ENCODE assay signal across 8 mouse cellular contexts in the genomic region with DNA sequence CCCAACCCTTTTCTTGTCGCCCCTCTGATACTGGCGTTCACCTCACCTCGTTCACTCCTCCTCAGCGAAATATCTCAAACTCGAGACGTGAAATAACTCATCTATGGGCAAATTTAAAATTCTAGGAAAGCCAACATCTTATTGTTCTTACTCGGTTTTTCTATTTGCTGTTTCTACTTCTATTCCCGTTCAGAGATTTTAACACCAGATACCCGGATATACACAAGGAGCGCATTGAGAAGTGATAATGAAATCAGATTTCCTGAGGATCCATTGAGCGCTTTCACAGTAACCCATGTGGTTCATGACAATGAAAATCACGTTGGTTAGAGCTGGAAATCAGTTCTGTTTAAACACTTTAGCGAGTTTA. TPM values are rescaled to one million over a fixed set of nuclear protein-coding genes. Genes with fewer than 3 reads are reported as not detected.
DNase-seq lines count a peak whose midpoint lies in the region; ATAC-seq lines count a peak whose summit lies in the region.

No protein-coding gene starts in this region.

- peaks cover 27% of the 10 kb centered on the region for H3K36me3 ChIP-seq in kidney, embryonic 14.5 days (ENCODE audit: control insufficient read depth, insufficient read depth, low read length)
- H3K36me3 ChIP-seq in hindbrain, embryonic 15.5 days = peaks cover 16% of the 10 kb centered on the region
- H3K36me3 ChIP-seq in midbrain, embryonic 16.5 days (ENCODE audit: control insufficient read depth, insufficient read depth, low read length) = peaks cover 11% of the 10 kb centered on the region; the same call in 1 of the 2 replicates

- H3K9ac ChIP-seq in kidney, embryonic 14.5 days (ENCODE audit: low read depth, low read length) = peak overlapping the region; percentile 76
- peak overlapping the region; percentile 87 for H3K9ac ChIP-seq in hindbrain, embryonic 15.5 days
- H3K9ac ChIP-seq in midbrain, embryonic 16.5 days (ENCODE audit: low read depth, low read length) = peak overlapping the region; percentile 92

- H3K4me3 ChIP-seq in kidney, embryonic 14.5 days (ENCODE audit: low read length) = peak overlapping the region; percentile 74
- H3K4me3 ChIP-seq in hindbrain, embryonic 15.5 days = peak overlapping the region; percentile 72
- peak overlapping the region; percentile 90 for H3K4me3 ChIP-seq in midbrain, embryonic 16.5 days (ENCODE audit: low read depth, low read length)

- under 1% methylated on average over 13 of the region's 13 CpGs for WGBS in kidney, embryonic 14.5 days
- whole genome bisulfite sequencing in hindbrain, embryonic 15.5 days = under 1% methylated on average over 13 of the region's 13 CpGs
- 0% methylated on average over 13 of the region's 13 CpGs for WGBS in midbrain, embryonic 16.5 days

- H3K9me3 ChIP-seq in kidney, embryonic 14.5 days (ENCODE audit: control insufficient read depth, low read length) = no peaks in the 10 kb centered on the region
- no peaks in the 10 kb centered on the region for H3K9me3 ChIP-seq in hindbrain, embryonic 15.5 days
- H3K9me3 ChIP-seq in midbrain, embryonic 16.5 days (replicated peaks; ENCODE audit: control insufficient read depth, low read length, poor library complexity, severe bottlenecking) = no peaks in the 10 kb centered on the region

- H3K4me2 ChIP-seq in kidney, embryonic 14.5 days (replicated peaks; ENCODE audit: low read depth, low read length) = peak overlapping the region; percentile 51
- H3K4me2 ChIP-seq in hindbrain, embryonic 15.5 days = peak overlapping the region; percentile 70
- H3K4me2 ChIP-seq in midbrain, embryonic 16.5 days (ENCODE audit: low read length) = peak overlapping the region; percentile 61

- DNase-seq in kidney, adult 11 months = no peak
- DNase-seq in adipocyte (ENCODE audit: low spot score) = peak; percentile 45
- DNase-seq in layer of hippocampus, postnatal 10 days (ENCODE audit: low spot score in 2 of 2) = no peak
- DNase-seq in urinary bladder, postnatal 4 days (ENCODE audit: low spot score in 2 of 2) = no peak
- no peak for DNase-seq in gastrocnemius, postnatal 10 days

- H3K27ac ChIP-seq in kidney, embryonic 14.5 days (ENCODE audit: low read depth, low read length) = peak overlapping the region; percentile 70; the same call in 1 of the 2 replicates
- peak overlapping the region; percentile 90 for H3K27ac ChIP-seq in hindbrain, embryonic 15.5 days (replicated peaks)
- peak overlapping the region; percentile 94 for H3K27ac ChIP-seq in midbrain, embryonic 16.5 days (ENCODE audit: low read length)

- H3K4me1 ChIP-seq in kidney, embryonic 14.5 days (ENCODE audit: control insufficient read depth, insufficient read depth, low read length) = peaks cover 6% of the 10 kb centered on the region
- peaks cover 31% of the 10 kb centered on the region for H3K4me1 ChIP-seq in hindbrain, embryonic 15.5 days (replicated peaks)
- peaks cover 20% of the 10 kb centered on the region for H3K4me1 ChIP-seq in midbrain, embryonic 16.5 days (ENCODE audit: control insufficient read depth, insufficient read depth, low read length)

- no peak for ATAC-seq in kidney, embryonic 14.5 days (ENCODE audit: low FRiP score, low TSS enrichment)
- no peak for ATAC-seq in hindbrain, embryonic 15.5 days (ENCODE audit: low FRiP score, low read depth)
- no peak for ATAC-seq in midbrain, embryonic 16.5 days

- no peaks in the 10 kb centered on the region for H3K27me3 ChIP-seq in kidney, embryonic 14.5 days (ENCODE audit: control insufficient read depth, insufficient read depth, low read length)
- no peaks in the 10 kb centered on the region for H3K27me3 ChIP-seq in hindbrain, embryonic 15.5 days
- H3K27me3 ChIP-seq in midbrain, embryonic 16.5 days (ENCODE audit: control insufficient read depth, insufficient read depth, low read depth, low read length) = no peaks in the 10 kb centered on the region

RNA-seq across cellular contexts. Expression of a gene that starts 0.7 kb away (rescaled TPM):
- 249 and 251 TPM in 2 replicates for polyA plus RNA-seq in kidney, embryonic 14.5 days (2014; fragmentation: Nextera tagmentation; extraction: Ambion mirVana)
- 231 and 236 TPM in 2 replicates for polyA plus RNA-seq in hindbrain, embryonic 15.5 days (2015; fragmentation: Nextera tagmentation; extraction: Ambion mirVana)
- polyA plus RNA-seq in midbrain, embryonic 16.5 days (2015; fragmentation: Nextera tagmentation; extraction: Ambion mirVana) = 248 and 250 TPM in 2 replicates
- 100 to 1,000 TPM; 141 to 156 TPM for total RNA-seq in layer of hippocampus, postnatal 10 days (2021)
- 100 to 1,000 TPM; 153 to 155 TPM for total RNA-seq in gastrocnemius, postnatal 10 days (2021)

RNA-seq across cellular contexts. Expression of a gene that starts 38.0 kb away (rescaled TPM):
- 7.7 and 13.2 TPM in 2 replicates for polyA plus RNA-seq in kidney, embryonic 14.5 days (2014; fragmentation: Nextera tagmentation; extraction: Ambion mirVana)
- polyA plus RNA-seq in hindbrain, embryonic 15.5 days (2015; fragmentation: Nextera tagmentation; extraction: Ambion mirVana) = 152 and 182 TPM in 2 replicates
- polyA plus RNA-seq in midbrain, embryonic 16.5 days (2015; fragmentation: Nextera tagmentation; extraction: Ambion mirVana) = 42.6 and 55.6 TPM in 2 replicates
- 100 to 1,000 TPM; 157 to 186 TPM for total RNA-seq in layer of hippocampus, postnatal 10 days (2021)
- total RNA-seq in gastrocnemius, postnatal 10 days (2021) = 1 to 10 TPM; 7.1 to 8.5 TPM

RNA-seq across cellular contexts. Expression of a gene that starts 56.9 kb away (rescaled TPM):
- 37.5 and 43.4 TPM in 2 replicates for polyA plus RNA-seq in kidney, embryonic 14.5 days (2014; fragmentation: Nextera tagmentation; extraction: Ambion mirVana)
- 52.7 and 58.0 TPM in 2 replicates for polyA plus RNA-seq in hindbrain, embryonic 15.5 days (2015; fragmentation: Nextera tagmentation; extraction: Ambion mirVana)
- polyA plus RNA-seq in midbrain, embryonic 16.5 days (2015; fragmentation: Nextera tagmentation; extraction: Ambion mirVana) = 61.6 and 62.6 TPM in 2 replicates
- 10 to 100 TPM; 30.9 to 34.9 TPM for total RNA-seq in layer of hippocampus, postnatal 10 days (2021)
- total RNA-seq in gastrocnemius, postnatal 10 days (2021) = 10 to 100 TPM; 14.9 to 20.1 TPM

RNA-seq across cellular contexts. Expression of a gene that starts 57.0 kb away (rescaled TPM):
- polyA plus RNA-seq in kidney, embryonic 14.5 days (2014; fragmentation: Nextera tagmentation; extraction: Ambion mirVana) = 233 and 251 TPM in 2 replicates
- polyA plus RNA-seq in hindbrain, embryonic 15.5 days (2015; fragmentation: Nextera tagmentation; extraction: Ambion mirVana) = 208 and 220 TPM in 2 replicates
- 206 and 208 TPM in 2 replicates for polyA plus RNA-seq in midbrain, embryonic 16.5 days (2015; fragmentation: Nextera tagmentation; extraction: Ambion mirVana)
- 100 to 1,000 TPM; 224 to 227 TPM for total RNA-seq in layer of hippocampus, postnatal 10 days (2021)
- total RNA-seq in gastrocnemius, postnatal 10 days (2021) = 100 to 1,000 TPM; 406 to 473 TPM
